In the genomic region with DNA sequence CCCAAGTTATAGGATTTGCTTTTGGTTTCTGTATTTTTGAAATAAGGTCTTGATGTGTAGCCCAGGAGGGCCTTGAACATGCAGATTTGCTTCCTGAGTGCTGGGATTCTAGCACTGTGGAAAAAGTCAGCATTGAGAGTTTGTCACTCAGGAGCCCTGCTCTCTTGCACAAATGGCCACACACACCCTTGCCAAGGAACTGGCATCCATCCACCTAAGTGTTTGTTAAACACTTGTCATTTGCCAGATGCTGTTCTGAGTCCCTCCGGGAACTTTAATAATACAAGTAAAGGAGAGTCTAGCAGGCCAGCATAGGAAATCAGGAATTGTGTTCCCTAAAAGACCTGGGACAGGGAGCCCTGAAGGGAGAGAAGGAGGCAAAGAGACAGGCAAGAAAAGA, we compare ENCODE assay signal across 8 mouse cellular contexts. TPM values are rescaled to one million over a fixed set of nuclear protein-coding genes. Genes with fewer than 3 reads are reported as not detected.
DNase-seq lines count a peak whose midpoint lies in the region; ATAC-seq and TF ChIP-seq lines count a peak whose summit lies in the region.

No protein-coding gene starts in this region.

- H3K27me3 ChIP-seq in kidney, embryonic 16.5 days (ENCODE audit: insufficient read depth, low read length), result no peaks in the 10 kb centered on the region
- H3K27me3 ChIP-seq in embryonic facial prominence, embryonic 14.5 days (replicated peaks; ENCODE audit: control insufficient read depth, insufficient read depth, low read length), result no peaks in the 10 kb centered on the region
- H3K27me3 ChIP-seq in liver, embryonic 11.5 days (replicated peaks; ENCODE audit: control insufficient read depth, insufficient read depth, low read length), result no peaks in the 10 kb centered on the region
- no peaks in the 10 kb centered on the region for H3K27me3 ChIP-seq in myocyte (ENCODE audit: control insufficient read depth, insufficient read depth, insufficient read length)
- H3K27me3 ChIP-seq in hindbrain, embryonic 11.5 days (ENCODE audit: control insufficient read depth, insufficient read depth, low read length), result no peaks in the 10 kb centered on the region

- H3K36me3 ChIP-seq in kidney, embryonic 16.5 days (ENCODE audit: insufficient read depth, low read length), result peaks cover 15% of the 10 kb centered on the region
- H3K36me3 ChIP-seq in embryonic facial prominence, embryonic 14.5 days (ENCODE audit: control insufficient read depth, insufficient read depth, low read length), result peaks cover 11% of the 10 kb centered on the region; the same call in 1 of the 2 replicates
- H3K36me3 ChIP-seq in liver, embryonic 11.5 days (ENCODE audit: control insufficient read depth, insufficient read depth, low read length), result peaks cover 5% of the 10 kb centered on the region
- H3K36me3 ChIP-seq in myocyte (ENCODE audit: control insufficient read depth, insufficient read depth), result peaks cover 14% of the 10 kb centered on the region
- no peaks in the 10 kb centered on the region for H3K36me3 ChIP-seq in hindbrain, embryonic 11.5 days (ENCODE audit: control insufficient read depth, insufficient read depth, low read length)

- peak overlapping the region; percentile 73 for H3K9ac ChIP-seq in kidney, embryonic 16.5 days (replicated peaks; ENCODE audit: low read length)
- H3K9ac ChIP-seq in embryonic facial prominence, embryonic 14.5 days (ENCODE audit: low read depth, low read length), result no peak overlapping the region
- no peak overlapping the region for H3K9ac ChIP-seq in liver, embryonic 11.5 days (ENCODE audit: low read depth, low read length)
- H3K9ac ChIP-seq in hindbrain, embryonic 11.5 days (ENCODE audit: low read depth, low read length), result no peak overlapping the region

- H3K27ac ChIP-seq in kidney, embryonic 16.5 days (ENCODE audit: low read length), result peak overlapping the region; percentile 78; the same call in 1 of the 2 replicates
- H3K27ac ChIP-seq in embryonic facial prominence, embryonic 14.5 days (replicated peaks; ENCODE audit: low read depth, low read length), result peak overlapping the region; percentile 31
- peak overlapping the region; percentile 67 for H3K27ac ChIP-seq in liver, embryonic 11.5 days (ENCODE audit: low read depth, low read length)
- no peak overlapping the region for H3K27ac ChIP-seq in hindbrain, embryonic 11.5 days (ENCODE audit: low read depth, low read length)

- TF ChIP-seq POLR2A in myocyte (IDR thresholded peaks at IDR 0.05; ENCODE audit: insufficient read length, low read depth), result no peak

- 68% methylated on average over 1 of the region's 1 CpGs for WGBS in kidney, embryonic 16.5 days
- WGBS in embryonic facial prominence, embryonic 14.5 days, result 75% methylated on average over 1 of the region's 1 CpGs
- WGBS in liver, embryonic 11.5 days, result 94% methylated on average over 1 of the region's 1 CpGs
- 92% methylated on average over 1 of the region's 1 CpGs for WGBS in hindbrain, embryonic 11.5 days

- no peak for ATAC-seq in kidney, embryonic 16.5 days (ENCODE audit: low FRiP score, low TSS enrichment)
- ATAC-seq in embryonic facial prominence, embryonic 14.5 days (ENCODE audit: low read depth), result no peak
- ATAC-seq in liver, embryonic 11.5 days (replicated peaks; ENCODE audit: low FRiP score), result no peak
- ATAC-seq in hindbrain, embryonic 11.5 days (ENCODE audit: low FRiP score), result no peak

- DNase-seq in kidney, adult 18-20 months, result no peak
- DNase-seq in embryonic facial prominence, embryonic 14.5 days (ENCODE audit: low spot score), result no peak
- no peak for DNase-seq in liver, embryonic 11.5 days (ENCODE audit: low spot score)
- DNase-seq in retina, postnatal 1 day, result no peak
- no peak for DNase-seq in embryo, embryonic 11 days
- no peak for DNase-seq in hindbrain, embryonic 11.5 days (ENCODE audit: low spot score)

- peaks cover 14% of the 10 kb centered on the region for H3K79me2 ChIP-seq in myocyte (ENCODE audit: control insufficient read depth, insufficient read depth)

- no peak overlapping the region; the same call in 1 of the 2 replicates for H3K4me2 ChIP-seq in kidney, embryonic 16.5 days (replicated peaks; ENCODE audit: low read depth, low read length)
- peak overlapping the region; percentile 81 for H3K4me2 ChIP-seq in embryonic facial prominence, embryonic 14.5 days (ENCODE audit: low read depth, low read length)
- peak overlapping the region; percentile 87 for H3K4me2 ChIP-seq in liver, embryonic 11.5 days
- H3K4me2 ChIP-seq in myocyte (ENCODE audit: low read depth), result peak overlapping the region; percentile 85
- no peak overlapping the region for H3K4me2 ChIP-seq in hindbrain, embryonic 11.5 days (replicated peaks; ENCODE audit: low read depth, low read length)

- no peak overlapping the region for H3ac ChIP-seq in myocyte (ENCODE audit: control insufficient read depth, insufficient read length)

- H3K9me3 ChIP-seq in kidney, embryonic 16.5 days (ENCODE audit: low read length), result no peaks in the 10 kb centered on the region; the same call in 1 of the 2 replicates
- no peaks in the 10 kb centered on the region for H3K9me3 ChIP-seq in embryonic facial prominence, embryonic 14.5 days (ENCODE audit: control insufficient read depth, low read length)
- H3K9me3 ChIP-seq in liver, embryonic 11.5 days (ENCODE audit: control insufficient read depth, low read length), result no peaks in the 10 kb centered on the region
- H3K9me3 ChIP-seq in hindbrain, embryonic 11.5 days (ENCODE audit: control insufficient read depth, low read length), result no peaks in the 10 kb centered on the region

- no peak overlapping the region for H3K4me3 ChIP-seq in kidney, embryonic 16.5 days (ENCODE audit: low read length)
- H3K4me3 ChIP-seq in embryonic facial prominence, embryonic 14.5 days (ENCODE audit: low read depth, low read length), result no peak overlapping the region
- H3K4me3 ChIP-seq in liver, embryonic 11.5 days (ENCODE audit: low read depth, low read length), result no peak overlapping the region
- H3K4me3 ChIP-seq in myocyte, result no peak overlapping the region
- no peak overlapping the region for H3K4me3 ChIP-seq in hindbrain, embryonic 11.5 days (ENCODE audit: low read depth, low read length)

- peaks cover 25% of the 10 kb centered on the region for H3K4me1 ChIP-seq in kidney, embryonic 16.5 days (ENCODE audit: insufficient read depth, low read length)
- H3K4me1 ChIP-seq in embryonic facial prominence, embryonic 14.5 days (ENCODE audit: control insufficient read depth, insufficient read depth, low read length), result peaks cover 21% of the 10 kb centered on the region
- peaks cover 40% of the 10 kb centered on the region for H3K4me1 ChIP-seq in liver, embryonic 11.5 days (replicated peaks; ENCODE audit: control insufficient read depth, insufficient read depth, low read length)
- 0 out of 2 replicates have a peak, but pooled peaks cover 3% of the 10 kb centered on the region for H3K4me1 ChIP-seq in hindbrain, embryonic 11.5 days (replicated peaks; ENCODE audit: control insufficient read depth, insufficient read depth, low read length)

TF ChIP-seq in myocyte, 11 proteins besides CTCF, POLR2A, EP300 and RAD21 (continues in another document):
- TF ChIP-seq REST (IDR thresholded peaks at IDR 0.05; ENCODE audit: insufficient read depth, insufficient read length) (no peak), TCF3 (IDR thresholded peaks at IDR 0.05; ENCODE audit: insufficient read length, low read depth) (no peak), MYOG (IDR thresholded peaks at IDR 0.05; ENCODE audit: control insufficient read depth in 1 of 3, insufficient read depth in 1 of 3, insufficient read length in 2 of 3, low read depth in 2 of 3) (no peak), MAX (IDR thresholded peaks at IDR 0.05; ENCODE audit: low read depth) (no peak), CEBPB (IDR thresholded peaks at IDR 0.05; ENCODE audit: insufficient read depth, poor library complexity, severe bottlenecking) (no peak), SRF (IDR thresholded peaks at IDR 0.05; ENCODE audit: control insufficient read depth, insufficient read length, low read depth) (no peak)

RNA-seq across cellular contexts. Expression of a gene that starts 3.4 kb away (rescaled TPM):
- polyA plus RNA-seq in kidney, embryonic 16.5 days (2015; fragmentation: Nextera tagmentation; extraction: Ambion mirVana), result 141 and 155 TPM in 2 replicates
- polyA plus RNA-seq in embryonic facial prominence, embryonic 14.5 days (2014; fragmentation: Nextera tagmentation; extraction: Ambion mirVana), result 160 and 166 TPM in 2 replicates
- 91.2 and 93.7 TPM in 2 replicates for polyA plus RNA-seq in liver, embryonic 11.5 days (2014; fragmentation: Nextera tagmentation; extraction: Ambion mirVana)
- 276 TPM for polyA plus RNA-seq in myocyte (2012; fragmentation: generic; extraction: Trizol)
- polyA plus RNA-seq in hindbrain, embryonic 11.5 days (2014; fragmentation: Nextera tagmentation; extraction: Ambion mirVana), result 59.6 and 64.4 TPM in 2 replicates

RNA-seq across cellular contexts. Expression of a gene that starts 24.5 kb away (rescaled TPM):
- 40.3 and 78.3 TPM in 2 replicates for polyA plus RNA-seq in kidney, embryonic 16.5 days (2015; fragmentation: Nextera tagmentation; extraction: Ambion mirVana)
- 122 and 142 TPM in 2 replicates for polyA plus RNA-seq in embryonic facial prominence, embryonic 14.5 days (2014; fragmentation: Nextera tagmentation; extraction: Ambion mirVana)
- polyA plus RNA-seq in liver, embryonic 11.5 days (2014; fragmentation: Nextera tagmentation; extraction: Ambion mirVana), result 112 and 118 TPM in 2 replicates
- 215 TPM for polyA plus RNA-seq in myocyte (2012; fragmentation: generic; extraction: Trizol)
- polyA plus RNA-seq in hindbrain, embryonic 11.5 days (2014; fragmentation: Nextera tagmentation; extraction: Ambion mirVana), result 98.0 and 99.6 TPM in 2 replicates

RNA-seq across cellular contexts. Expression of a gene that starts 24.7 kb away (rescaled TPM):
- polyA plus RNA-seq in kidney, embryonic 16.5 days (2015; fragmentation: Nextera tagmentation; extraction: Ambion mirVana), result 13.5 and 15.1 TPM in 2 replicates
- polyA plus RNA-seq in embryonic facial prominence, embryonic 14.5 days (2014; fragmentation: Nextera tagmentation; extraction: Ambion mirVana), result 6.0 and 7.2 TPM in 2 replicates
- 20.8 and 20.9 TPM in 2 replicates for polyA plus RNA-seq in liver, embryonic 11.5 days (2014; fragmentation: Nextera tagmentation; extraction: Ambion mirVana)
- polyA plus RNA-seq in myocyte (2012; fragmentation: generic; extraction: Trizol), result 1.1 TPM
- 6.2 and 7.8 TPM in 2 replicates for polyA plus RNA-seq in hindbrain, embryonic 11.5 days (2014; fragmentation: Nextera tagmentation; extraction: Ambion mirVana)

RNA-seq across cellular contexts. Expression of a gene that starts 44.6 kb away (rescaled TPM):
- polyA plus RNA-seq in kidney, embryonic 16.5 days (2015; fragmentation: Nextera tagmentation; extraction: Ambion mirVana), result 3.9 and 4.4 TPM in 2 replicates
- polyA plus RNA-seq in embryonic facial prominence, embryonic 14.5 days (2014; fragmentation: Nextera tagmentation; extraction: Ambion mirVana), result 1.3 and 1.5 TPM in 2 replicates
- 1.8 and 2.6 TPM in 2 replicates for polyA plus RNA-seq in liver, embryonic 11.5 days (2014; fragmentation: Nextera tagmentation; extraction: Ambion mirVana)
- polyA plus RNA-seq in myocyte (2012; fragmentation: generic; extraction: Trizol), result 0.10 TPM
- 2.3 and 3.3 TPM in 2 replicates for polyA plus RNA-seq in hindbrain, embryonic 11.5 days (2014; fragmentation: Nextera tagmentation; extraction: Ambion mirVana)

RNA-seq across cellular contexts. Expression of a gene that starts 46.4 kb away (rescaled TPM):
- polyA plus RNA-seq in kidney, embryonic 16.5 days (2015; fragmentation: Nextera tagmentation; extraction: Ambion mirVana), result 76.3 and 78.3 TPM in 2 replicates
- polyA plus RNA-seq in embryonic facial prominence, embryonic 14.5 days (2014; fragmentation: Nextera tagmentation; extraction: Ambion mirVana), result 26.7 and 30.2 TPM in 2 replicates
- 35.1 TPM in 2 replicates for polyA plus RNA-seq in liver, embryonic 11.5 days (2014; fragmentation: Nextera tagmentation; extraction: Ambion mirVana)
- polyA plus RNA-seq in myocyte (2012; fragmentation: generic; extraction: Trizol), result 54.5 TPM
- 36.4 and 37.8 TPM in 2 replicates for polyA plus RNA-seq in hindbrain, embryonic 11.5 days (2014; fragmentation: Nextera tagmentation; extraction: Ambion mirVana)

Comparison
In these comparisons a context has a peak if more than half of its experiments do, and no peak if none do; other contexts are left out.
1. H3K4me2 ChIP-seq: peak in embryonic facial prominence, embryonic 14.5 days (single experiment), liver, embryonic 11.5 days (single experiment) and myocyte (single experiment); none in kidney, embryonic 16.5 days (single experiment) and hindbrain, embryonic 11.5 days (single experiment).